Mouse (Mus musculus) cerebellum, postnatal 25 days (tissue): Measurements from ENCODE around the gene Arl2.

ENCODE experiments used
- DNase-seq, 2 experiments: peaks; one replicate each; pipeline ENCODE4 v3.0.0; 2021; ENCODE audit warnings: mixed read lengths in 2 of 2

Arl2 gene

DNA sequence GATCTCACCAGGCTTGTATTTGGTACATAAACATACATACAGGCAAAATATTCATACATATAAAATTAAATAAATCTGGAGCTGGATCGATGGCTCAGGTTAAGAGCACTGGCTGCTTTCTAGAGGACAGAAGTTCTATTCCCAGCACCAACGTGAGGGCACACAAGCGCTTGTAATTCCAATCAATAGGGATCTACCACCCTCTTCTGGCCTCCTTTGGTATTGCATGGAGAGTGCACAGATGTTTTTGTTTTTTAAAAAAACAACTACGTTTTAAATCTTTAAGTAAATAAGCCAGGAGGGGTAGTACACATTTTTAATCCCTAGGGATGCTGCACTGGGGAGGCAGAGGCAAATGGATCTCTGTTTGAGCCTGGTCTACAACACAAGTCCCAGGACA is 15.1 kb downstream of the Arl2 start:
- peak in 1 of 2 experiments; percentile 72 for DNase-seq

DNA sequence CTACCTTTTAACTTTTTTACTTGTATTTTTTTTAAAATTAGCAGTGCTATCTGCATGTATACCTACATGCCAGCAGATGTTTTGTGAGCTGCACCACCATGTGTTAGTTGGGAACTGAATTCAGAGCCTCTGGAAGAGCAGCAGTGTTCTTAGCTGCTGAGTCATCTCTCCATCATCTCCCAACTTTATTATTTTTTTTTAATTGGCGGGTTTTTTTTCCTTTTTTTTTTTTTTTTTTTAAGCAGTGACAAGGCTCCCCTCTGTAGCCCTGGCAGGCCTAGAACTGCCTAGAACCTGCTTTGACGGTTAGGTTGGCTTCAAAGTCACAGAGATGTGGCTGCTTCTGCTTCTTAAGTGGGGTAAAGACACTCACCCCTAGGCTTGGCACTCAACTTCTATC is 16.4 kb downstream of the Arl2 start:
- DNase-seq = no peak

GRCm38 (mm10) chr19:6123330-6123729 is 18.0 kb downstream of the Arl2 start:
- no peak for DNase-seq

DNA sequence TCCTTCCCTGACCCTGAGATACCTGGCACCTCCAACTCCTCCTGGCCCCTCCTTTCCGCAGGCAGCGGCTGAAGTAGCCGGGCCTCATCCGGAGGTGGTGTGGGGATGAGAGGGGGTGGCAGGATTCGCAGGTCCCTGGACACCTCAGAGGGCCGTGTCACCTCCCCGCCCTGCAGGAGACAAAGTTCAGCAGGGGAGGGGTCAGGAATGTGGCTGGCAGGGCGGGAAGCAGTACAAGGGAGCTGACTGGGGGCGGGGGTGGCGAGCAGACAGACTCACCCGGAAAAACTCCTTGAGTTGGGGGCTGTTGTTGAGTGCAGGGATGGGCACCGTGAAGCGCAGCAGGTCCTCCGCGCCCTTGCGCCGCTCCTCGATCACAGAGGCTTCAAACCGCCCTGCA is 19.6 kb downstream of the Arl2 start:
- no peak for DNase-seq

DNA sequence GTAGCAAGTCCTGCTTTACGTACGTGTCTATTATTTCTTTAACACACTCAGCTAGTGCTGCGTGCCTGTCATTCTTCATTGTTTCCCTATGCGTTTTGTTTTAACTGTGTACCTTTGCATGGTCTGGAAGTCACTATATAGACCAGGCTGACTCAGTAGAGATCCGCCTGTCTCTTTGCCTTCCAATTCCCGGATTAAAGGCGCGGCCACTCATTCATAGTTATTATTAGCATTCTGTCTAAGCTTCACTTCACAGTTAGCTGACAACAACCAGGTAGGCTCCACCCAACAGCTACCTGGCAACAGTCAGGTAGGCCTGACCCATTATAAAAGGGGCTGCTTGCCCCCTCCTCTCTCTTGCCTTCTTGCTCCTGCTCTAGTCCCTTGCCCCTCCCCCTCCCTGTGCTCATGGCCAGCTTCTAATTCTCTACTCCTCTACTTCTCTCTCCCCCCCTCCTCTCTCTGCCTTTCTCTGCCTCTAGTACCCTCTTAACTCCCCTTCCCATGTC is 22.6 kb downstream of the Arl2 start:
- DNase-seq = peak in 1 of 2 experiments; percentile 52

- peak; percentile 91 for DNase-seq
Measured at GRCm38 (mm10) chr19:6117986-6118676, 23.2 kb downstream of the Arl2 start, which contains the start of gene Sac3d1. Gene Sac3d1 (minus strand): TSS chr19:6118650.

- no peak for DNase-seq
Measured at GRCm38 (mm10) chr19:6117346-6117985, 23.9 kb downstream of the Arl2 start.

- DNase-seq = peak; percentile 32 to 56
Measured at GRCm38 (mm10) chr19:6116113-6116850, 25.1 kb downstream of the Arl2 start.

DNA sequence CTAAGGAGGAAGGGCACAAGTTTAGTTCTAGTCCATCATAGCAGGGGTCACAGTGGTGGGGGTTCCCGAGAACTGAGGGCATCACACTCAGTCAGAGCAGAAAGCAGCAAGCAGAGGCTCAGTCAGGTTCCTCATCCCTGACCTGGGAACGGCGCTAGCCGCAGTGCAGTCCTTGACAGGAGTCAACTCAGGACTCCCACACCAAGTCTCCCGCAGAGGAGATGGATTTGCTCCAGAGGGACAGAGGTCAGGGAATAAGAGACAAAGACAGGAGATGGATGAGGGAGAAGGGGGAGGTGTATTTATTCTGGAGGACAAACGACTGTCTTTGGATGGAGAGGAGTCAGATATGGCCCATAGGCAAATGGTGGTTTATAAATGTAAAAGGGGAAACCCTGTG is 28.2 kb downstream of the Arl2 start:
- DNase-seq = no peak

DNA sequence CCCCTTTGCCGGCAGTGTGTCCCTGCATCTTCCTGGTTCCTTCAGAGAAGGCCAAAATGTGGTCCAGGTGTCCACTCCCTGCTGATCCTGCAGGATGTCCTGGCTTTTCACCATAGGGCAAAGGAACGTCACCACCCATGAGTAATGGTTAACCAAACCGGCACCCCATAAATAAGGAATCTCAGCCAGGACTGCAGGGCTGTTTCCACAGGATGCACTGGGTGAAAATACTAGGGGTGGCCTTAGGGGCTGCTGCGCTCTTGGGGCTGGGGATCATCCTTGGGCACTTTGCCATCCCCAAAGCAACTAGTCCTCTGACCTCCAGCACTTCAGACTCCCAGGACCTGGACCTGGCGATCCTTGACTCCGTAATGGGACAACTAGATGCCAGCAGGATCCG is 35.8 kb downstream of the Arl2 start, which contains the start of gene Naaladl1:
TSS of gene Naaladl1 (plus strand) at position 197 of the 400 bp plus-strand sequence.
- no peak for DNase-seq

DNA sequence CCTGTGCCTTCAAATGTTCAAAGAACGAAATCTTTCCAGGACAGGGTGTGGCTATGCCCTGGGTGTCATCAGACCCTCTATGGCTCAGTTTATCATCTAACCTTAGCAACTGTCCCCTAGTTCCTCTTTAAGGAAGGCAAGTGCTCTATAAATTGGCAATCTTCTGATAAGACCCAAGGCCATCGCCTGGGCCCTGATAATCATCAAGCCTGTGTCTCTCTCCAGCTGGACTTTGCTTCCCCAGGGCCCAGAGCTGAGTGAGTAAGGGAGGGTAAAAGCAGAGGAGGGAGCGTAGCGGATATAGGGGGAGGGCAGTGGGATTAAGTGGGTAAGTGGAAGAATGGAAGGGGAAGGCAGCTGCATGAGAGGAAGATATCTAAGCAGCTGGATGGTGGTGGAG is 36.9 kb downstream of the Arl2 start:
- no peak for DNase-seq

- no peak for DNase-seq
Measured at GRCm38 (mm10) chr19:6102169-6102853, 39.0 kb downstream of the Arl2 start.

DNA sequence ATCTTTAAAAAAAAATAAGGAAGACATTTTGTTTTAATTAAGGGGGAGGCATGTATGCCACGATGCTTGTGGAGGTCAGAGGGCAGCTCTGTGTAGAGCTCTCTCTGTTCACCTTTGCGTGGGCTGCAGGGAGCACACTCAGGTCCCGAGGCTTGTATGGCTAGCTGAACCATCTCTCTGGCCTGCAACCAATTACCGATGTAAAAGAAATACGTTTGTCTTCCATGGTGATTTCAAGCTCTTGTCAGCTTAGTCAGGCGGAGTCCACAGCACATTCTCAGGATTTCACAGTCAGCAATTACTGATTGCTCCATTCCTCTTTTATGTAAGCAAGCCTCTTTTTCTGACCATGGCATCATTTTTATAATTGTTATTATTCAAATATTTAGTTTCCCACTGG is 40.2 kb downstream of the Arl2 start:
- no peak for DNase-seq

- no peak for DNase-seq
Measured at GRCm38 (mm10) chr19:6097847-6098246, 43.5 kb downstream of the Arl2 start.

DNA sequence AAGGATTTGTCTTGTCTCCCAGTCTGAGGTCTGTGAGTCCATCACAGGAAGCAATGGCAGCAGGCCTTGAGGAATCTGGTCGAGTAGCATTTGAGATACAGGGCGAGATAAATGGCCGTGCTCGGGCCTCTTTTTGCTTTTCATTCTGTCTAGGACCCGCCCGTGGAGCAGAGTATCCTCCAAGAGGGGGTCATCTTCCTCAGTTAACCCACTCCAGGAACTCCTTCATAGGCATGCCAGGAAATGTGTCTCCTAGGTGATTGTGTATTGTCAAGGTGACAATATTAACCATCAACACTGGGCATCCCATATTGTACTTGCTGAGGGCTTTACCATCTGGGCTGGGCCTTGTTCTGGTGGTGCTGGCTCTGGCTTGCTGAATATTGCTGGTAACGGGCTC is 47.2 kb downstream of the Arl2 start, which contains the start of gene AC131692.1:
TSS of gene AC131692.1 (plus strand) at position 301 of the 400 bp plus-strand sequence.
- no peak for DNase-seq

GRCm38 (mm10) chr19:6088841-6089240 is 52.5 kb downstream of the Arl2 start:
- DNase-seq = no peak

DNA sequence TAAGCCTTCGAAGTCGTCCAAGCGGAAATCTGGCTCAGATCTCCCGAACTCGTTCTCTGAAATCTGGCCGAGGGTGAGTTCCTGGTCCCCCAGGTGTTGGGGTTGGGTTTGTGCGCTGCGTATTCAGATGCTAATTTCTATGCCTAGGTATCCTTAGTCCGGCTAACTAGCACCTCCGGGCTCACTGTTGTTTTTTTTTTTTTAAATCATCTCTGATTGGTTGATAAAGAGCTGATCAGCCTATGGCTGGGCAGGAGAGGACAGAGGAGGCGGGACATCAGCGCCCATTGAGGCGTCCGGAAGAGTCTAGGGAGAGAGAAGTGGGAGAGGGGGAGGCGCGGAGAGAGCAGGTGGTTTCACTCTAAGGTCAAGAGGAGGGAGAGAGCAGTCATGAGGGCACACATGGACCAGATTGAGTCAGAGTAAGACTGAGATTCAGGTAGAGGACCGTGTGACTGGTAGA is 55.9 kb downstream of the Arl2 start:
- DNase-seq = peak in 1 of 2 experiments; percentile 41

GRCm38 (mm10) chr19:6084478-6085248 is 56.7 kb downstream of the Arl2 start, which contains the start of the genes Zfpl1 and Cdca5:
Gene Zfpl1 (minus strand): TSS chr19:6084956.
Gene Cdca5 (plus strand): TSS chr19:6084983.
- peak; percentile 98 to 99 for DNase-seq
